Mouse (Mus musculus) embryonic fibroblast, embryonic 13.5 days (primary cell): ENCODE measurements around the gene Gm40460.

Experiments used
- CTCF ChIP-seq: IDR thresholded peaks from 2 replicates; pipeline ENCODE4 v1.5.1; 2011; ENCODE audit warnings: mild to moderate bottlenecking, control low read depth, low read length, moderate library complexity, borderline replicate concordance; ENCODE audit not compliant: insufficient read depth
- POLR2A ChIP-seq: IDR thresholded peaks from 2 replicates; pipeline ENCODE4 v1.6.1; 2011; ENCODE audit warnings: low read depth, mild to moderate bottlenecking, control low read depth, low read length, moderate library complexity

DNA sequence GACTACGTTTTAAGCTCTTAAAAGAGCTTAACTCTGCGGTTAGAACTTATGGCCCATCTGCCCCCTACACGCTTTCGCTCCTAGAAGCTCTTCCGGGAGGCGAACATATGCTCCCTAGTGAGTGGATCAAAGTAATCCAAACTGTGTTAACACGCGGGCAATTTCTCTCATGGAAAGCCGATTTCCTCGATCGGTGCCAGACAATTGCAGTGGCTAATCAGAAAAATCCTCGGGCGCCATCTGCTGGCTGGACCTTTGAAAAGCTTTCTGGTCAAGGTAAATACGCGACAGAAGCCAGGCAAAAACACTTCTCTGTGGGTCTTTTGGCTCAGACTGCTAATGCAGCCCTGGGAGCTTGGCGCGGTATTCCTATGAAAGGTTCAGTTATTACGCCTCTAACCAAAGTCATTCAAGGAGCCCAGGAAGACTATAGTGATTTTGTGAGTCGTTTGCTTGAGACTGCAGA, 43.8 kb upstream of the Gm40460 start:
- TF ChIP-seq CTCF (no peak), POLR2A (peak; percentile 40; the same call in 1 of the 2 replicates)
